Mouse (Mus musculus): ENCODE results near the gene Lgals4. TPM values are rescaled to one million over a fixed set of nuclear protein-coding genes. Genes with fewer than 3 reads are reported as not detected.

Gene Lgals4
- 29.4 and 39.9 TPM in 2 replicates for polyA plus RNA-seq (2012; rRNA removed)

- no peak for DNase-seq (ENCODE audit: low spot score)
Measured at GRCm38 (mm10) chr7:28833723-28834347, at the start of gene Lgals4. Lgals4 (plus strand) TSS chr7:28833854.

GRCm38 (mm10) chr7:28785161-28785560 lies 48.5 kb upstream of the Lgals4 start:
- no peak for DNase-seq (ENCODE audit: low spot score)

GRCm38 (mm10) chr7:28787884-28788283 lies 45.8 kb upstream of the Lgals4 start:
- no peak for DNase-seq (ENCODE audit: low spot score)

GRCm38 (mm10) chr7:28788307-28789195 lies 45.1 kb upstream of the Lgals4 start, which contains the start of gene Rinl:
Rinl (plus strand) TSS chr7:28788969.
- DNase-seq (ENCODE audit: low spot score) = no peak

- DNase-seq (ENCODE audit: low spot score) = no peak
Measured at GRCm38 (mm10) chr7:28789235-28789634, 44.4 kb upstream of the Lgals4 start.

GRCm38 (mm10) chr7:28790066-28790806 lies 43.4 kb upstream of the Lgals4 start:
- no peak for DNase-seq (ENCODE audit: low spot score)

- no peak for DNase-seq (ENCODE audit: low spot score)
Measured at GRCm38 (mm10) chr7:28791706-28792105, 41.9 kb upstream of the Lgals4 start.

- no peak for DNase-seq (ENCODE audit: low spot score)
Measured at GRCm38 (mm10) chr7:28792391-28793185, 41.1 kb upstream of the Lgals4 start.

GRCm38 (mm10) chr7:28793834-28794233 lies 39.8 kb upstream of the Lgals4 start:
- no peak for DNase-seq (ENCODE audit: low spot score)

- DNase-seq (ENCODE audit: low spot score) = no peak
Measured at GRCm38 (mm10) chr7:28794496-28794895, 39.2 kb upstream of the Lgals4 start.

GRCm38 (mm10) chr7:28795832-28796231 lies 37.8 kb upstream of the Lgals4 start:
- DNase-seq (ENCODE audit: low spot score) = no peak

- peak; percentile 80 for DNase-seq (ENCODE audit: low spot score)
Measured at GRCm38 (mm10) chr7:28796562-28796975, 37.1 kb upstream of the Lgals4 start.

GRCm38 (mm10) chr7:28799994-28800393 lies 33.7 kb upstream of the Lgals4 start:
- DNase-seq (ENCODE audit: low spot score) = no peak

GRCm38 (mm10) chr7:28801451-28801850 lies 32.2 kb upstream of the Lgals4 start:
- no peak for DNase-seq (ENCODE audit: low spot score)

- no peak for DNase-seq (ENCODE audit: low spot score)
Measured at GRCm38 (mm10) chr7:28801901-28802670, 31.6 kb upstream of the Lgals4 start.

- no peak for DNase-seq (ENCODE audit: low spot score)
Measured at GRCm38 (mm10) chr7:28802846-28803588, 30.6 kb upstream of the Lgals4 start.

- DNase-seq (ENCODE audit: low spot score) = no peak
Measured at GRCm38 (mm10) chr7:28803756-28804155, 29.9 kb upstream of the Lgals4 start.

GRCm38 (mm10) chr7:28806869-28807268 lies 26.8 kb upstream of the Lgals4 start:
- DNase-seq (ENCODE audit: low spot score) = no peak

GRCm38 (mm10) chr7:28807641-28808220 lies 25.9 kb upstream of the Lgals4 start:
- DNase-seq (ENCODE audit: low spot score) = peak; percentile 35

All from urinary bladder, adult 2 months (tissue).